Mouse (Mus musculus): ENCODE measurements around the gene Efcab10. TPM values are rescaled to one million over a fixed set of nuclear protein-coding genes. Genes with fewer than 3 reads are reported as not detected.

The Efcab10 gene
- polyA plus RNA-seq, 1 experiment from 2014 or later: 3.0 TPM

DNA sequence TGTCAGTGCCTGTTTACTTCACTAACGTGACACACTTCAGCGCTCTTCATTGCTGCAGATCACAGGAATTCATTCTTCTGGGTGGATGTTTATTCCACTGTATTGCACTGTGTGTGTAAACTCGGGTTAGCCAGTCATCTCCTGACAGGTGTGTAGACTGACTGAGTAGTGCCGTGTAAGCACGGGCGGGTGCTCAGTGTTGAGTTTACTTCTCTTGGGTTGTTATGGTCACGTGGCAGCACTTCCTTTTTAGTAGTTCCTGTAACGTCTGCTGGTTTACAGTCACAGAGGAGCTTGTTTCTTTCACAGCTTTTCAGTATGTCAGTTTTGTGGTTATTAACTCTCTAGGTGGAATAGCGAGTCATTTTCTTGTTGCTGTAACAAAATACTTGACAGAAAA lies 39.2 kb downstream of the Efcab10 start:
- Histone ChIP-seq H3K4me1 (replicated peaks) (peaks cover 7% of the 10 kb centered on the region), H3K36me3 (peaks cover 6% of the 10 kb centered on the region; the same call in 1 of the 2 replicates), H3K4me3 (no peak overlapping the region), H3K9me3 (no peaks in the 10 kb centered on the region), H3K9ac (no peak overlapping the region), H3K4me2 (no peak overlapping the region), H3K27me3 (no peaks in the 10 kb centered on the region), H3K27ac (replicated peaks) (no peak overlapping the region)
- 86% methylated on average over 9 of the region's 9 CpGs for WGBS
- ATAC-seq (ENCODE audit: low read depth): no peak

DNA sequence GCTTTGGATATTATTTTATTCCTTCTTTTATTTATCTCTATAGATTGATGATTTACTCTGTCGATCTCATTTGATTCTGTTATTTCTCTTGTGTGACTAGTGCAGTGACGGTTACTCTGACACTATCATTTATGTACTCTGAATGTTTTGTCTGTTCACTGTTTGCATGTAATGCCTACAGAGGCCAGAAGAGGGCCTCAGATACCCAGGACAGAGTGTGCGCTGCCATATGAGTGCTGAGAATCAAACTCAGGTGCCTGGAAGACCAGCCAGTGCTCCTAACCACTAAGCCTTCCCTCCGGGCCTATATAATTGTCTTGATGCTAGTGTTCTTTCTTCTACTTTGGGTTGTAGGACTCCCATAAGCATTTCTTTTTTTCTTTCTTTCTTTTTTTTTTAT lies 40.1 kb downstream of the Efcab10 start:
- Histone ChIP-seq H3K27me3 (no peaks in the 10 kb centered on the region), H3K4me3 (no peak overlapping the region), H3K36me3 (peaks cover 13% of the 10 kb centered on the region), H3K9ac (no peak overlapping the region), H3K9me3 (no peaks in the 10 kb centered on the region), H3K27ac (replicated peaks) (no peak overlapping the region), H3K4me2 (no peak overlapping the region), H3K4me1 (replicated peaks) (peaks cover 7% of the 10 kb centered on the region)
- ATAC-seq (ENCODE audit: low read depth): no peak
- 93% methylated on average over 4 of the region's 4 CpGs for WGBS

Other genes starting within 250 kb of the Efcab10 start
- 22.1 and 23.3 TPM in 2 replicates for gene Atxn7l1, start 247.2 kb upstream of the Efcab10 start, polyA plus RNA-seq (2015; fragmentation: Nextera tagmentation; extraction: Ambion mirVana)
- 49.9 and 50.6 TPM in 2 replicates for gene Twistnb, start 34.8 kb downstream of the Efcab10 start, polyA plus RNA-seq (2015; fragmentation: Nextera tagmentation; extraction: Ambion mirVana)

Measured in neural tube, embryonic 13.5 days (tissue).